Mouse (Mus musculus): ENCODE data around the gene Glt8d1. TPM values are rescaled to one million over a fixed set of nuclear protein-coding genes. Genes with fewer than 3 reads are reported as not detected.

The Glt8d1 gene
- total and polyA plus RNA-seq, 2 experiments from 2014 or later: 34.2 to 43.2 TPM

DNA sequence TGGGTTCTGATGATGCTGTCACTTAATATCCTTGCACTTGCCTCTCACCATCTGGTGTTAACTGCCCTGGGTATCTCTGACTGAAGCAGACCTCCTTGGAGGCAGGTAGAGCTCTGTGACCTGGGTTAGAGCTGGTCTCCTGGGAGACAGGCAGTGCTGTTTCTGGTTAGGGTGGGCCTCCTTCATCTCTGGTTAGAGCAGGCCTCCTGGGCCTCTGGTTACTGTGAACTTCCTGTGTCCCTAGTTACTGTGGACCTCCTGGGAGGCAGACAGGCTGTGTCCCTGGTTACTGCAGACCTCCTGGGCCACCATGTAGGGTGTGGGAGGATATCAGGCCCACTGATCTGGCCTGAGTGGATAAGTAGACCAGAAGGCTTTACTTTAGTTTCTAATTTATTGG lies 4.8 kb upstream of the Glt8d1 start:
- H3K27ac ChIP-seq: no peak overlapping the region
- no peak overlapping the region for H3K4me2 ChIP-seq (ENCODE audit: low read depth, low read length)
- no peak for ATAC-seq
- no peak overlapping the region for H3K9ac ChIP-seq (replicated peaks; ENCODE audit: low read length)
- DNase-seq (ENCODE audit: low spot score): no peak
- H3K27me3 ChIP-seq (ENCODE audit: insufficient read depth, low read length): no peaks in the 10 kb centered on the region
- H3K36me3 ChIP-seq (ENCODE audit: insufficient read depth, low read length): peaks cover 5% of the 10 kb centered on the region; the same call in 1 of the 2 replicates
- H3K4me1 ChIP-seq (ENCODE audit: insufficient read depth, low read length): no peaks in the 10 kb centered on the region
- no peak for TF ChIP-seq CTCF (IDR thresholded peaks at IDR 0.05; ENCODE audit: low read depth)
- H3K9me3 ChIP-seq (ENCODE audit: low read length): no peaks in the 10 kb centered on the region
- H3K4me3 ChIP-seq (ENCODE audit: low read length): no peak overlapping the region

DNA sequence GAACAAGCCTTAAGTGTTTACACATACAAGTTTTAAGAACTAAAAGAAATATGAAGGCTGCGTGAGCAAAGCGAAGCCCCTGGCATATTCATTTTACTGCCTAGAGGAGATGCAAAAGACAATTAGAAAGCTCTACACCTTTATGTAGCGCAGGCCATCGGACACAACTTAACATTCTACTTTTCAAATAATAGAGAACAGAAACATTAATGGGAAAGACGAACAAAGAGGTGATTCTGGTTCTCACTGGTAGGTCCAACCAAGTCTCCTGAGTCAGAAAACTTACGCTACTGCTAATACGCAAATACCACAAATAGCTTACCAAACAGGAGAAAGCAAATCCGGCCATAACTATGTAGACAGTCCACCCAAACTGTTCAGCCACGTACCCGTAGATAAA lies 844 bp upstream of the Glt8d1 start:
- Histone ChIP-seq H3K4me3 (ENCODE audit: low read length) (peak overlapping the region; percentile 95), H3K9me3 (ENCODE audit: low read length) (no peaks in the 10 kb centered on the region), H3K36me3 (ENCODE audit: insufficient read depth, low read length) (peaks cover 5% of the 10 kb centered on the region; the same call in 1 of the 2 replicates), H3K9ac (replicated peaks; ENCODE audit: low read length) (peak overlapping the region; percentile 93), H3K27ac (no peak overlapping the region), H3K27me3 (ENCODE audit: insufficient read depth, low read length) (no peaks in the 10 kb centered on the region), H3K4me1 (ENCODE audit: insufficient read depth, low read length) (peaks cover 4% of the 10 kb centered on the region), H3K4me2 (ENCODE audit: low read depth, low read length) (peak overlapping the region; percentile 69)
- DNase-seq (ENCODE audit: low spot score) (no peak), ATAC-seq (no peak)
- 66% methylated on average over 10 of the region's 10 CpGs for WGBS
- TF ChIP-seq CTCF (IDR thresholded peaks at IDR 0.05; ENCODE audit: low read depth): no peak

DNA sequence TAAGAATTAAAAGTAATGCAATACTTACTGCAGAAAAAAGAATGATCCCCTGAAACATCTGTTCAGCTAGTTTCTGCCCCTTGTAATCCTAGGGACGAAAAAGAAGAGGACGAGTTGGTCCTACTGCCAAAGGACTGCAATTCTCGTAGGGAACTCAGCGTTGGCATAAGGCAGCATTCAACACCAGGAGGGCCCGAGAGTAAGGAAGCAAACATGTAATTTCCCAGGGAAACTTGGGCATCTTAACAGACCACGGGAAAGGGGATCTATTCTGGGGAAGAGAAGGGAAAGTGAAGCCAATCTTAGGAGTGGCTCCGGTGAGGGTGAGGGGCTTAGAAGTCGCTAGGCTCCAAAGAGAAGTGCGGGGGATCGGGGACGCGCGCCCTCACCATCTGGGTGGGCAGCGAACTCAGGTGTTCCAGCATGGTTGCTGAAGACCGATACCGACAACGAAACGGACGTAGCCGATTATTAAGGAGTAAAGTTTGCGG lies 339 bp upstream of the Glt8d1 start:
- DNase-seq (ENCODE audit: low spot score): peak; percentile 16
- H3K9ac ChIP-seq (replicated peaks; ENCODE audit: low read length): peak overlapping the region; percentile 93
- under 1% methylated on average over 21 of the region's 21 CpGs for WGBS
- H3K36me3 ChIP-seq (ENCODE audit: insufficient read depth, low read length): peaks cover 5% of the 10 kb centered on the region; the same call in 1 of the 2 replicates
- no peak; the same call in 1 of the 2 replicates for ATAC-seq
- TF ChIP-seq CTCF (IDR thresholded peaks at IDR 0.05; ENCODE audit: low read depth): peak; percentile 27
- H3K4me2 ChIP-seq (ENCODE audit: low read depth, low read length): peak overlapping the region; percentile 69
- peak overlapping the region; percentile 95 for H3K4me3 ChIP-seq (ENCODE audit: low read length)
- H3K27me3 ChIP-seq (ENCODE audit: insufficient read depth, low read length): no peaks in the 10 kb centered on the region
- peak overlapping the region; percentile 96 for H3K27ac ChIP-seq
- no peaks in the 10 kb centered on the region for H3K9me3 ChIP-seq (ENCODE audit: low read length)
- peaks cover 4% of the 10 kb centered on the region for H3K4me1 ChIP-seq (ENCODE audit: insufficient read depth, low read length)

DNA sequence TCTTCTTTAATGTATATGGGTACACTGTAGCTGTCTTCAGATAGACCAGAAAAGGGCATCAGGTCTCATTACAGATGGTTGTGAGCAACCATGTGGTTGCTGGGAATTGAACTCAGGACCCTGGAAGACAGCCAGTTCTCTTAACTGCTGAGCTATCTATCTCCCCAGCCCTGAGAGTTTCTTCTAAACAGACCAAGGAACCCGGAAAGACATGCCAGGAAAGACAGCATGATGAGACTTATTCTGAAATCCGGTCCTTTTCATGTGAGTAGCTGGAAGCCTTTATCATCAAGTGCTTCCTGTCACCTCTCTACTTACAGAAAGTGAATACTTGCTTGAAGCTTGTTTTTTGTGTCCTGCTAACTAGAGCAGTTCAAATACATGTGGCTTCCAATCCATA lies 3.3 kb downstream of the Glt8d1 start:
- ATAC-seq: no peak

DNA sequence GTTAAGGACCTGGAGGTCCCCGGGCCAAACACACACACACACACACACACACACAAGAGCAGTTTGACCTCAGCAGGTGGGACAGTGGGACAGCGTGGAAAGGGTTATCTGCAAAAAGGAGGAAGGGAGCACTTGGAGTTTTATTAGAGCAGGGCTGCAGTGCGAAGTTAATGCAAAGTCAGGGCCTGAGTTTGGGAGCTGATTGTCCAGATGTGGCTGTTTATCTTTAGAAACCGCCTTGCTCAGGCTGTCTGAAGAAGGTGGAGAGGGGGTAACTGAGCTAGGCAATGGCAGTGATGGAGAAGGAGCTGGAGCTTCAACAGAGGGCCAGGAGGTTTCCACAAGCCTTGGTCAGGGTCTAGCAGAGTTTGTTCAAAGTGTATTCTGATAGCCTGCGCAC lies 5.6 kb downstream of the Glt8d1 start:
- WGBS: 88% methylated on average over 5 of the region's 5 CpGs
- H3K9me3 ChIP-seq (ENCODE audit: low read length): no peaks in the 10 kb centered on the region
- peaks cover 26% of the 10 kb centered on the region for H3K36me3 ChIP-seq (ENCODE audit: insufficient read depth, low read length)
- DNase-seq (ENCODE audit: low spot score) (no peak), ATAC-seq (no peak)
- no peak for TF ChIP-seq CTCF (IDR thresholded peaks at IDR 0.05; ENCODE audit: low read depth)
- peaks cover 4% of the 10 kb centered on the region for H3K4me1 ChIP-seq (ENCODE audit: insufficient read depth, low read length)
- H3K27me3 ChIP-seq (ENCODE audit: insufficient read depth, low read length): no peaks in the 10 kb centered on the region
- no peak overlapping the region for H3K9ac ChIP-seq (replicated peaks; ENCODE audit: low read length)
- no peak overlapping the region for H3K4me2 ChIP-seq (ENCODE audit: low read depth, low read length)
- no peak overlapping the region for H3K27ac ChIP-seq
- no peak overlapping the region for H3K4me3 ChIP-seq (ENCODE audit: low read length)

More for the DNA sequence above, 3.3 kb downstream of the Glt8d1 start:
- no peak for DNase-seq (ENCODE audit: low spot score)
- H3K4me3 ChIP-seq (ENCODE audit: low read length): no peak overlapping the region
- H3K9ac ChIP-seq (replicated peaks; ENCODE audit: low read length): no peak overlapping the region
- no peaks in the 10 kb centered on the region for H3K9me3 ChIP-seq (ENCODE audit: low read length)
- no peak overlapping the region for H3K27ac ChIP-seq
- H3K27me3 ChIP-seq (ENCODE audit: insufficient read depth, low read length): no peaks in the 10 kb centered on the region
- no peak overlapping the region for H3K4me2 ChIP-seq (ENCODE audit: low read depth, low read length)
- peaks cover 4% of the 10 kb centered on the region for H3K4me1 ChIP-seq (ENCODE audit: insufficient read depth, low read length)
- no peak for TF ChIP-seq CTCF (IDR thresholded peaks at IDR 0.05; ENCODE audit: low read depth)
- 93% methylated on average over 2 of the region's 2 CpGs for WGBS
- peaks cover 9% of the 10 kb centered on the region; the same call in 1 of the 2 replicates for H3K36me3 ChIP-seq (ENCODE audit: insufficient read depth, low read length)

DNA sequence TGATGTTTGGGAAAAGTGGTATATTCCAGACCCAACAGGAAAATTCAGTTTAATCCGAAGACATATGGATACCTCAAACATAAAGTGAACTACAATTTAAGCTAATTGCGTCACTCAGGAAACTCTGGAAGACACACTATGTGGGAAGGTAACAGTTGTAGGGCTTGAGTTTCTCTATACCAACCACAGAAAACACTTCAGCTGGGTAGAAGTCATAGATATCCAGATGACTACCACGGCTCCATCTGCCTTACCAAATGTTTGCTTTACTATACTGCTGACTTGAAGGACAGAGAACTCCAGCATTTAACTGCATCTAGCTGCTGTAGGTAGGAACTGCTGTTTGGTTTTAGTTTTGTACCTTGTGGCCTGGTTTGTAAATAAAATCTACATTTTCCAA lies 10.4 kb downstream of the Glt8d1 start:
- no peak overlapping the region for H3K4me3 ChIP-seq (ENCODE audit: low read length)
- H3K4me1 ChIP-seq (ENCODE audit: insufficient read depth, low read length): no peaks in the 10 kb centered on the region
- peaks cover 61% of the 10 kb centered on the region for H3K36me3 ChIP-seq (ENCODE audit: insufficient read depth, low read length)
- no peaks in the 10 kb centered on the region for H3K9me3 ChIP-seq (ENCODE audit: low read length)
- DNase-seq (ENCODE audit: low spot score): no peak
- TF ChIP-seq CTCF (IDR thresholded peaks at IDR 0.05; ENCODE audit: low read depth): no peak
- ATAC-seq: no peak
- no peak overlapping the region for H3K4me2 ChIP-seq (ENCODE audit: low read depth, low read length)
- H3K9ac ChIP-seq (replicated peaks; ENCODE audit: low read length): no peak overlapping the region
- H3K27me3 ChIP-seq (ENCODE audit: insufficient read depth, low read length): no peaks in the 10 kb centered on the region
- H3K27ac ChIP-seq: no peak overlapping the region
- WGBS: 93% methylated on average over 3 of the region's 3 CpGs

DNA sequence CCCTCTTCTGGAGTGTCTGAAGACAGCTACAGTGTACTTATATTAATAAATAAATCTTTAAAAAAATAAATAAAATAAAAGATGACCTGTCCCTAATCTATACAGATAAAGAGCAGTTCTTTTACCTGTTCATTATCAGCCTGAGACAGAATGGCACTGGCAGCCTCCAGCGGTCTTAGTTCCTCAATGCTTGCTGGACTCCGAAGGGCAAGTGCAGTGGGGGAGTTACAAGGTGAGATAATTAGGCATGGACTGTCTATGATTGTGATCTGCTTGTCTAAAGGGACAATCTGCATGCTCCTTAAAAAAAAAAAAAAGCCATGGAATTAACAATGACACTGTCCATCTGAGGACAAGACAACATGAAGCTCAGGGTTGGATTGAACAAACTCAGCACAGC lies 12.7 kb downstream of the Glt8d1 start:
- WGBS: 97% methylated on average over 2 of the region's 2 CpGs
- no peak for ATAC-seq
- Histone ChIP-seq H3K9ac (replicated peaks; ENCODE audit: low read length) (no peak overlapping the region), H3K27me3 (ENCODE audit: insufficient read depth, low read length) (no peaks in the 10 kb centered on the region), H3K4me2 (ENCODE audit: low read depth, low read length) (no peak overlapping the region), H3K4me3 (ENCODE audit: low read length) (no peak overlapping the region), H3K27ac (no peak overlapping the region), H3K9me3 (ENCODE audit: low read length) (no peaks in the 10 kb centered on the region), H3K36me3 (ENCODE audit: insufficient read depth, low read length) (peaks cover 56% of the 10 kb centered on the region), H3K4me1 (ENCODE audit: insufficient read depth, low read length) (peaks cover 6% of the 10 kb centered on the region; the same call in 1 of the 2 replicates)
- DNase-seq (ENCODE audit: low spot score): no peak
- TF ChIP-seq CTCF (IDR thresholded peaks at IDR 0.05; ENCODE audit: low read depth): no peak

Data from hindbrain, postnatal 0 days (tissue).